Comparison of ENCODE assay signal across 8 mouse cellular contexts in genomic region chr2:30808296-30808655, GRCm38 (mm10). TPM values are rescaled to one million over a fixed set of nuclear protein-coding genes. Genes with fewer than 3 reads are reported as not detected.
DNase-seq lines count a peak whose midpoint lies in the region; ATAC-seq and TF ChIP-seq lines count a peak whose summit lies in the region.

No protein-coding gene starts in this region.

- H3K4me2 ChIP-seq in heart, embryonic 11.5 days = peak overlapping the region; percentile 95
- peak overlapping the region; percentile 88 for H3K4me2 ChIP-seq in heart, postnatal 0 days (ENCODE audit: low read depth, low read length)
- H3K4me2 ChIP-seq in midbrain, embryonic 13.5 days (replicated peaks) = peak overlapping the region; percentile 92

- H3K9ac ChIP-seq in heart, embryonic 11.5 days (ENCODE audit: low read depth, low read length) = peak overlapping the region; percentile 93
- H3K9ac ChIP-seq in heart, postnatal 0 days (replicated peaks; ENCODE audit: low read depth, low read length) = peak overlapping the region; percentile 61
- peak overlapping the region; percentile 96 for H3K9ac ChIP-seq in midbrain, embryonic 13.5 days (replicated peaks)

- H3K4me3 ChIP-seq in heart, embryonic 11.5 days (ENCODE audit: low read depth, low read length) = peak overlapping the region; percentile 80
- H3K4me3 ChIP-seq in heart, postnatal 0 days (ENCODE audit: low read depth, low read length) = peak overlapping the region; percentile 58
- peak overlapping the region; percentile 85 for H3K4me3 ChIP-seq in midbrain, embryonic 13.5 days (replicated peaks)

- TF ChIP-seq EP300 in heart, postnatal 0 days (IDR thresholded peaks at IDR 0.05; ENCODE audit: low read depth) = peak; percentile 32; the same call in 1 of the 2 replicates

- ATAC-seq in heart, embryonic 11.5 days (replicated peaks; ENCODE audit: insufficient number of reproducible peaks, low FRiP score, low TSS enrichment) = no peak
- ATAC-seq in heart, postnatal 0 days (ENCODE audit: insufficient read depth, low read depth) = peak; percentile 6; the same call in 1 of the 2 replicates
- 0 out of 2 replicates have a peak, but pooled peaks have one; percentile 7 for ATAC-seq in midbrain, embryonic 13.5 days

- no peak for TF ChIP-seq CTCF in heart, postnatal 0 days (IDR thresholded peaks at IDR 0.05; ENCODE audit: low read depth)

- peaks cover 3% of the 10 kb centered on the region for H3K27me3 ChIP-seq in heart, embryonic 11.5 days (ENCODE audit: control insufficient read depth, insufficient read depth, low read length)
- no peaks in the 10 kb centered on the region for H3K27me3 ChIP-seq in heart, postnatal 0 days (ENCODE audit: control insufficient read depth, insufficient read depth, low read length)
- H3K27me3 ChIP-seq in midbrain, embryonic 13.5 days = peaks cover 5% of the 10 kb centered on the region

- H3K36me3 ChIP-seq in heart, embryonic 11.5 days (ENCODE audit: control insufficient read depth, insufficient read depth, low read length) = 0 out of 2 replicates have a peak, but pooled peaks cover 3% of the 10 kb centered on the region
- peaks cover 13% of the 10 kb centered on the region; the same call in 1 of the 2 replicates for H3K36me3 ChIP-seq in heart, postnatal 0 days (replicated peaks; ENCODE audit: control insufficient read depth, insufficient read depth, low read length)
- H3K36me3 ChIP-seq in midbrain, embryonic 13.5 days = peaks cover 16% of the 10 kb centered on the region

- H3K4me1 ChIP-seq in heart, embryonic 11.5 days (ENCODE audit: control insufficient read depth, insufficient read depth, low read length) = peaks cover 11% of the 10 kb centered on the region; the same call in 1 of the 2 replicates
- H3K4me1 ChIP-seq in heart, postnatal 0 days (ENCODE audit: control insufficient read depth, insufficient read depth) = peaks cover 9% of the 10 kb centered on the region
- peaks cover 31% of the 10 kb centered on the region for H3K4me1 ChIP-seq in midbrain, embryonic 13.5 days (replicated peaks)

- WGBS in heart, embryonic 11.5 days (ENCODE audit: insufficient replicate concordance) = 2% methylated on average over 10 of the region's 10 CpGs
- WGBS in heart, postnatal 0 days = 2% methylated on average over 10 of the region's 10 CpGs
- WGBS in midbrain, embryonic 13.5 days = 6% methylated on average over 10 of the region's 10 CpGs

- H3K27ac ChIP-seq in heart, embryonic 11.5 days (ENCODE audit: low read depth, low read length) = peak overlapping the region; percentile 86
- H3K27ac ChIP-seq in heart, postnatal 0 days (ENCODE audit: low read depth) = peak overlapping the region; percentile 88
- H3K27ac ChIP-seq in midbrain, embryonic 13.5 days = peak overlapping the region; percentile 82

- intact Hi-C loops in heart, postnatal 10 days (cut with DNase I) = no loop called here

- DNase-seq in heart, postnatal 10 days = no peak
- peak; percentile 28 for DNase-seq in adipocyte (ENCODE audit: low spot score)
- DNase-seq in heart, postnatal 0 days (ENCODE audit: low spot score) = peak; percentile 16
- no peak for DNase-seq in cerebellum, adult 8-10 months
- no peak for DNase-seq in kidney, postnatal 36 days
- DNase-seq in thymus, postnatal 36 days = no peak

- no peaks in the 10 kb centered on the region for H3K9me3 ChIP-seq in heart, embryonic 11.5 days (replicated peaks; ENCODE audit: control insufficient read depth, low read length)
- no peaks in the 10 kb centered on the region for H3K9me3 ChIP-seq in heart, postnatal 0 days (replicated peaks; ENCODE audit: control insufficient read depth, low read length)
- no peaks in the 10 kb centered on the region for H3K9me3 ChIP-seq in midbrain, embryonic 13.5 days

RNA-seq across cellular contexts. Expression of gene Ntmt1, which starts 0.7 kb away (rescaled TPM):
- polyA plus RNA-seq in heart, embryonic 11.5 days (2014; fragmentation: Nextera tagmentation; extraction: Ambion mirVana) = 82.6 and 87.5 TPM in 2 replicates
- total RNA-seq in heart, postnatal 10 days (2021) = 10 to 100 TPM; 41.3 to 41.9 TPM
- total RNA-seq in heart, postnatal 0 days (2014; rRNA removed; ENCODE audit: low replicate concordance) = 67.2 and 89.9 TPM in 2 replicates
- 83.4 and 87.8 TPM in 2 replicates for polyA plus RNA-seq in heart, postnatal 0 days (2015; fragmentation: Nextera tagmentation; extraction: Ambion mirVana)
- 121 and 123 TPM in 2 replicates for polyA plus RNA-seq in midbrain, embryonic 13.5 days (2015; fragmentation: Nextera tagmentation; extraction: Ambion mirVana)

RNA-seq across cellular contexts. Expression of gene 1700001O22Rik, which starts 4.8 kb away (rescaled TPM):
- 1.2 and 1.6 TPM in 2 replicates for polyA plus RNA-seq in heart, embryonic 11.5 days (2014; fragmentation: Nextera tagmentation; extraction: Ambion mirVana)
- total RNA-seq in heart, postnatal 10 days (2021) = 1 to 10 TPM in 1 of 2 experiments, under 1 TPM in 1; 0.93 to 1.7 TPM
- total RNA-seq in heart, postnatal 0 days (2014; rRNA removed; ENCODE audit: low replicate concordance) = 1.5 and 4.1 TPM in 2 replicates
- 1.9 and 2.0 TPM in 2 replicates for polyA plus RNA-seq in heart, postnatal 0 days (2015; fragmentation: Nextera tagmentation; extraction: Ambion mirVana)
- polyA plus RNA-seq in midbrain, embryonic 13.5 days (2015; fragmentation: Nextera tagmentation; extraction: Ambion mirVana) = 1.1 and 1.3 TPM in 2 replicates

RNA-seq across cellular contexts. Expression of gene Asb6, which starts 21.9 kb away (rescaled TPM):
- polyA plus RNA-seq in heart, embryonic 11.5 days (2014; fragmentation: Nextera tagmentation; extraction: Ambion mirVana) = 20.2 and 22.8 TPM in 2 replicates
- 10 to 100 TPM; 12.0 to 13.5 TPM for total RNA-seq in heart, postnatal 10 days (2021)
- 16.2 and 20.0 TPM in 2 replicates for total RNA-seq in heart, postnatal 0 days (2014; rRNA removed; ENCODE audit: low replicate concordance)
- polyA plus RNA-seq in heart, postnatal 0 days (2015; fragmentation: Nextera tagmentation; extraction: Ambion mirVana) = 12.4 and 13.0 TPM in 2 replicates
- polyA plus RNA-seq in midbrain, embryonic 13.5 days (2015; fragmentation: Nextera tagmentation; extraction: Ambion mirVana) = 41.7 and 43.0 TPM in 2 replicates

RNA-seq across cellular contexts. Expression of gene Prrx2, which starts 26.5 kb away (rescaled TPM):
- polyA plus RNA-seq in heart, embryonic 11.5 days (2014; fragmentation: Nextera tagmentation; extraction: Ambion mirVana) = 55.8 and 63.2 TPM in 2 replicates
- 1 to 10 TPM; 3.1 to 4.9 TPM for total RNA-seq in heart, postnatal 10 days (2021)
- 8.0 and 24.0 TPM in 2 replicates for total RNA-seq in heart, postnatal 0 days (2014; rRNA removed; ENCODE audit: low replicate concordance)
- 3.6 and 4.1 TPM in 2 replicates for polyA plus RNA-seq in heart, postnatal 0 days (2015; fragmentation: Nextera tagmentation; extraction: Ambion mirVana)
- 2.0 and 2.8 TPM in 2 replicates for polyA plus RNA-seq in midbrain, embryonic 13.5 days (2015; fragmentation: Nextera tagmentation; extraction: Ambion mirVana)

Comparison
In these comparisons a context has a peak if more than half of its experiments do, and no peak if none do; other contexts are left out.
1. DNase-seq: peak in adipocyte (single experiment) and heart, postnatal 0 days (single experiment); none in heart, postnatal 10 days (0 of 2), cerebellum, adult 8-10 months (single experiment), kidney, postnatal 36 days (0 of 2) and thymus, postnatal 36 days (0 of 2).
2. Peak in every context shown above with its lines, with median percentiles within 50 percentile points of each other: H3K27ac ChIP-seq, H3K4me2 ChIP-seq, H3K4me3 ChIP-seq and H3K9ac ChIP-seq.